Mouse (Mus musculus): Measurements from ENCODE around the gene Ccser1.

Gene Ccser1

DNA sequence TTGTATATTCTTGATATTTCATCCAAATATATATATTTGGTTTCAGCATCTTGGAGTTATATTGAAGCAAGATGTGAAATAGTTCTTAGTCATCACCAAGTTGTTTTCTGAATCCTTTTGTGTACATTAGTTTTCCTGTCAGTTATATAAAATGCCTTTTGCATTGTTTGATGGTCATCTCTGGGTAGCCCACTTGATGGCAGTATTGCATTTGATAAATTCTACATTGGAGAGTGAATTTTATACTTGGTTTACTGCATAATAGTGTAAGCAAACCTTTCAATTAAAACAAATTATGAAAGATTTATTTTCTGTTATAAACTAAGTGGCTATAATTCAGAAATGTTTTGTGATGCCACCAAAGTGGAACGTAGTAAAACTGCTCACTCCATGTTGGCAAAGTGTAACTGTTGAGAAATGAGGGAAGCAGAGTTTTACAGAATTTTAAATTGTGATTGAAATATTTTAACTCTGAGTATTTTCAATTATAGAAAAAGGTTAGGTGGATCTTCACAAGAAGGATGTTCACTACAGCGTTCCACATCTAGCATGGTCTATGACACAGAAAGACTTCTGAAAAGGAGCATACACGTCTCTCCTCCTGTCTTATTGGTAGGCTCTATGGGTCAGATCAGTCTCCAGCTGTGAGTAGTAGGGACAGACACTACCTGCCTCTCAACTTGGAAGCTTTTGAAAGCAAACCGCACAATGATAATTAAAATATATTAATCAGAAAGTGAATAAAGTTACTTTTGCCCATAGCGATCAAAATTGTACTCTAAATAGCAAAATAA lies 167.1 kb downstream of the Ccser1 start:
- in situ Hi-C loops (cut with MboI; ENCODE audit: low pct_unique_long_range_greater_than_20kb in 1 of 2, low sequenced_read_pairs in 2 of 2, unreplicated experiment in 1 of 2), result no loop called here

DNA sequence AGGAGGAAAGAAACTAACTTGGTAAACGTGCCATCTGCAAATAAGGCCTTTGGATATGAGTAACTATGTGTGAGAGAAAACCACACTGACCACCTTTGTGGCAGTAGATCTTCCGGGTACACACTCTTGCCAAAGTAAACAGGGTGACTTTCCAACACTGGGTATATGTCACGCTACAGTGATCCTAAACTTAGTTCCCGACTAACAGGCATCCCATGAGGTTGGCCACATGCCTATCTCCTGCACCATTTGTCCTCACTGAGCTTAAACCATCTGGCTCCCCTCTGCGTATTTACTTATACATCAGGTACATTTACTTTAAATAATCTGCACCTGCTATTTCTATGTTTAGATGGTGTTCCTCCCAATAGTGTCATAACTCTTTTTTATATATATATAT lies 183.6 kb downstream of the Ccser1 start:
- in situ Hi-C loops (cut with MboI; ENCODE audit: low pct_unique_long_range_greater_than_20kb in 1 of 2, low sequenced_read_pairs in 2 of 2, unreplicated experiment in 1 of 2), result loop anchor here in 1 of 2 experiments (25.0 kb wide), 1 partner anchor 549 kb away; no protein-coding TSS in a partner anchor

DNA sequence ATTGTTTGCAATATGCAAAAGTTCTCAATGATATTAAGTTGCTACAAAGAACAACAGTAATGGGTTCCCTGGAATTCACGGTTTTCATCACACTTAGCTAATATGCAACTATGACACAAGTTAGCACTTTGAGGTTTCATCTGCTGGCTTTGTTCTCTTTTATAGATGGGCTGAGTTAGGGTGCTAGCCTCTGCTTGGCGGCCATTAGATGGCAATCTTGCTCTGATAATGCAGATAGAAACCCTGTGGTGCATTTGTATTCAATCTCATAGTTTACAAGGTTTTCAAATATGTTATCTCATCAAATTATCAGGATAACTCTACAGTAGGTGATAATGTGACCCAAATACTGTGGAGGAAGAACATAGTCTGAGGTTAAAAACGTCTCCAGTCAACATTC lies 202.4 kb downstream of the Ccser1 start:
- in situ Hi-C loops (cut with MboI; ENCODE audit: low pct_unique_long_range_greater_than_20kb in 1 of 2, low sequenced_read_pairs in 2 of 2, unreplicated experiment in 1 of 2), result no loop called here

DNA sequence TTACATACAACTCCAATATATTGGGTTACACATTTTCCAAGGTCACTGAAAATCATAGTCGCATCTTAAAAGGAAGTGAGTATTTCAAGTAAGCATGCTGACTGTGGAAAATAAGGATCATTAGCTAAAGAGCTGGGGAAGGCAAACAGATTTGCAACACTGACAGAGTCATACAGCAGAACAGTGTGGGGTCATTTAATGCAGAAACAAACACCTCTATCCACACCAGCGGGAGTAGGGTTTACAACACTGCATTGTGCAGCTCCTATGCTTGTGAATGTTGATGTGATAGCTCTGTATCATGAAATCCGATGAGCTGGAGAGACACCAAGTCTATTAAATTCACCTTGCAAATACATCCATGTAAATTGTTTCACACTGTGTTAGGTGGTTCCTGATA lies 202.9 kb downstream of the Ccser1 start:
- in situ Hi-C loops (cut with MboI; ENCODE audit: low pct_unique_long_range_greater_than_20kb in 1 of 2, low sequenced_read_pairs in 2 of 2, unreplicated experiment in 1 of 2), result no loop called here

DNA sequence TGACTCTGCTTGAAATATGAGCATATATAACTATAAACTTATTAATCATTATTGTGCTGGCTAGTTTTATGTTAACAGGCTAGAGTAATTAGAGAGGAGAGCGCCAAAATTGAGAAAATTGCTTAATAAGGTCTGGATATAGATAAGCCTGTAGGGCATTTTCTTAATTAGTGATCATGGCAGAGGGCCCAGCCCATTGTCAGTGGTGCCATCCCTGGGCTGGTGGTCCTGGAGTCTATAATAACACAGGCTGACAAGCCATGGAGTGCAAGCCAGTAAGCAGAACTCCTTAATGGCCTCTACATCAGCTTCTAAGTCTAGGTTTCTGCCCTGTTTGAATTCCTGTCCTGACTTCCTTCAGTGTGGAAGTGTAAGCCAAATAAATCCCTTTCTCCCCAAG lies 206.9 kb downstream of the Ccser1 start:
- in situ Hi-C loops (cut with MboI; ENCODE audit: low pct_unique_long_range_greater_than_20kb in 1 of 2, low sequenced_read_pairs in 2 of 2, unreplicated experiment in 1 of 2), result no loop called here

DNA sequence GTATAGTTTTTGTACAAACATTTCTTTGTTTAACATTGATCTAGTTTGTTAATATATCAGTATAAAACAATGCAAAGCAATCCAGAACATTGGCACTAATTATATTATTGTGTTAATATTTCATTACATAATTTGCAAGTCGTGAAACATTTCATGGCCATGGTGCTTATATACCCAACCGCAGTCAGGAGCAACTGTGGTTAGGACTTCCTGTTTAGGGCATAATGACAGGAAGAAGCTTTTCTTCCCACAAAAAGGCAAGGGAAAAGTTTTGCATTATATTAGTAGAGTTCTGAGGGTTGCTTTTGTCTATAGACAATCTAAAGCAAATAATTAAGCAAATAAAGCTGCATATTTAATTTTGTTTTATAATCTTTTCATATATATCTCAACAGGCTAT lies 247.4 kb downstream of the Ccser1 start:
- in situ Hi-C loops (cut with MboI; ENCODE audit: low pct_unique_long_range_greater_than_20kb in 1 of 2, low sequenced_read_pairs in 2 of 2, unreplicated experiment in 1 of 2), result no loop called here

DNA sequence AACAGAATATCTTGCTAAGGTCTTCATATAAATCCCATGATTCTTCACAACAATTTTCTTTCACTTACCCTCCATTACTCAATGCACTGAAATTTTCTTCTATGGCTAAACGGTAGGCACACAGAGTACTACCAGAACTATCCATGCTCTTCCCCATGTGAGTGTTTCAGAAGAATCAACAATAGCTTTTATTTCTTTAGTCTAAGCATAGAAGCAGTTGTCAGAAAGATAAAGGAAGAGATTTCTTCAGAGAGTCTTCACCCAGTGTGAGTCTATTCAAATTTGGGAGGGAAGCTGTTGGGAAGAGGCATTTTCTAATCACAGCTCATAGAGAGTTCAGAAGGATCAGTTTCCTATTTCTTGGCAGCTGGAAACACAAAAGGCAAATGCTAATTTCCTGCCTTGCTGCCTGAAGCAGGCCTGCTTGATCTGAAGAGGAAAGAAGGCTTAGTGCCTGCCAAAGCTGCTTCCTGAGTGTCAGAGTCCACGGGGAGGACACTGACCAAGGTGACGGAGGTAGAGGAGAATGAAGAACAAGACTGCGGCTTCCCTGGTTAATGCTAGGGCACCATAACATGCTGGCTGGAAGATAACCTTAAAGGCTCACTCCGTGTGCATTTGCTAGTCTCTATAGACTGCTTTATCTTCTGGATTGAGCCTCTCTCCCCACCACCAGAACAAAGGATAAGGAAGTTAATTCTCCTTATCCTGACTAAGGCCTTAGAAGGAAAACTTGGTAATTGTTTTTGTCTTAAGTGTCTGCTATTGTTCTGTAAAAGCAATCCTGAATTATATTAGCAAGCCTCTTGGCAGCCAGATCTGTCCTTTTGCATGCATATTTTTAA lies 251.0 kb downstream of the Ccser1 start:
- in situ Hi-C loops (cut with MboI; ENCODE audit: low pct_unique_long_range_greater_than_20kb in 1 of 2, low sequenced_read_pairs in 2 of 2, unreplicated experiment in 1 of 2), result no loop called here

DNA sequence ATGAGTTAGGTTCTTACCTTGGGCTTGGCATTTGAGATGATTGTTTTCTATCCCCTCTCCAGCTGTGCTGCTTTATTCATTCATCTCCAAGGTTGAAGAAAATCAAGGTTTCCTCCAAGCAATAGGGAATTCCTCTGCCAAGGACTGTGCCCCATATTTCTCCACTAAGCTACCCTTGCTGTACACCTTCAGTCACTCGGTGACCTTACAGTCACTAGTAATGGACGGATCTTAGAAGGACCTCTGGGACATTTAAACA lies 251.5 kb downstream of the Ccser1 start:
- in situ Hi-C loops (cut with MboI; ENCODE audit: low pct_unique_long_range_greater_than_20kb in 1 of 2, low sequenced_read_pairs in 2 of 2, unreplicated experiment in 1 of 2), result no loop called here

DNA sequence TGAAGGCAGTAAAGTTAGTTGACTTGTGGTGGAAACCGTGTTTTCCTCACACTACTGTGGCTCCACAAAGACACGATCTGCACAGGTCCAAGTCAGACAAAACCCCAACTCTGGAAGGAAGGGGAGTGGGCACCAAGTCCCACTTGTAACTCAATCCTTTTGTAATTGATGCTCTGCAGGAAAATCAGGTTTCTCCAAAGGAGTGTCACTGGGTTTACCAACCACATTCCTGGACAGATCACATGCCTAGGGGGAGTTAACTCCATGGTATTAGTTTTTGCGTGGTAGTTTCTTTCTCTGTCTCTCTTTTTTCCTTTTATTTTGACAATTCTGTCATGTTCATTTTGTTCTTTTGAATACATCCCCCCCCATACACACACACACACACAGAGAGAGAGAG lies 252.0 kb downstream of the Ccser1 start:
- in situ Hi-C loops (cut with MboI; ENCODE audit: low pct_unique_long_range_greater_than_20kb in 1 of 2, low sequenced_read_pairs in 2 of 2, unreplicated experiment in 1 of 2), result no loop called here

DNA sequence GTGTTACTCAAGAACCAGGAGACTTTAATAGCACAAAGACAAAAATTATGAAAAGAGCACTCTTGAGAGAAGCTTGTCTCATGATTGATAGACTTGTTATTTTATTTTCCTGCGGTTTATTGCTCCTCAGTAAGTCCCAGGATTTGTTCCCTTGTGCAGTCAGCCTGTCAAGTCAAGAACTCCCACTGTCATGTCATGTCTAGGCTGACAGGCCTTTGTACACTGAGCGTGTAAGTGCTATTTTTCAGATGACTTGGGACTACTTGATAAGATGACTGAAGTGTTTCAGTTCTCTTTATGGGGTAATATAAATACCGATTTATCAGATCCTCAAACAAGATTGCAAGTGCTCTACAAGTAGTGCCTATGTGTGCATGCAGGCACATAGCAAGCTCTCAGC lies 252.6 kb downstream of the Ccser1 start:
- in situ Hi-C loops (cut with MboI; ENCODE audit: low pct_unique_long_range_greater_than_20kb in 1 of 2, low sequenced_read_pairs in 2 of 2, unreplicated experiment in 1 of 2), result no loop called here

DNA sequence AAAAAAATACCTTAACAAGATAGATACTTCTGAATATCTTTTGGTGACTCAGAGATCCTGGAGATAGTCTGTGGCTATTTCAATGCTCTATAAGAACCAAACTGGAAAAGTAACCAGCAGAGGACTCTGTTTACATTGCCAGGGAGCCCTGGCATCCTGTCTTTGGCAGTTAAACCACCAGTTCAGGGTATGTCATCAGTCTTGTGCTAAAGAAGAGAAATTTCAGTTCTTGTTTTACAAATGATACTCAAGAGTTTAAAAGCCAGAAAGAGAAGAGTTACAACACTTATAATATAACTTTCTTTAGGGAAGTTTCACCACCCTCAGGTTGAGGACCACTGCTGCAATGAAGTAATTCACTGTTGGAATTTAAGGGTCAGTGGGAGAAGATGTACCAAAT lies 258.0 kb downstream of the Ccser1 start:
- in situ Hi-C loops (cut with MboI; ENCODE audit: low pct_unique_long_range_greater_than_20kb in 1 of 2, low sequenced_read_pairs in 2 of 2, unreplicated experiment in 1 of 2), result no loop called here

DNA sequence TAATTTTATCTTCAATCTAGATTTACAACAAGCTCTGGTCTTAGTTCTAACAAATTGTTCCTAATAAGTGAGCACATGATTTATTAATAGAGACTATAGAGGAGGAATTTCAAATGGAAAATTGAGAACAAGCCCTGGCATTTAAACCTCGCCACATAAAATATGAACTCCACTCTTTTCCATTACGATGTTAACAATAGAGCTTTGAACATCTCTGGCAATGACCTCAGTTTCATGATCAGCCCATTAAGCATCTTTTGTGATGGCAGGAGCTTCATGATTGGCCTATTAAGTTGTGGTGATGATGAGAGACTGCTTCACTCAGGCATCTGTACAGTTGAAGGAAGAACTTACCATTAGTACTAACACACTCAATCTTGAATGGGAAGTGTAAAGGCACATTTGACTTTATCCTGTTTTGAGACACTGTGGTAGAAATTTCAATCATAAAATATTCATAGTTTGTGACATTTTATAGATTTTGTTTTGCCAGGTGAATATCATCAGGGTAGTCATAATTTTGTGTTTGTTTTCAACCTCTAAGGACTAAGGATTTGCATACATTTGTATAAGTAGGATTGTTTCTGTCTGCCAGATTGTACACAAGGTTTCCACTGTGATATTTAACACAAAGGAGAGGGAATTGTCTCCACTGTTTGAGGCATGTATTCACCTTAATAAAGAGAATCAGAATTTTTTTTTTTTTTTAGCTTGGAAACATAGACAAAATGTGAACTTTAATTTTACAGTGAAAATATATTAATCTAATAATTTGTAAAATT lies 291.4 kb downstream of the Ccser1 start:
- in situ Hi-C loops (cut with MboI; ENCODE audit: low pct_unique_long_range_greater_than_20kb in 1 of 2, low sequenced_read_pairs in 2 of 2, unreplicated experiment in 1 of 2), result no loop called here

DNA sequence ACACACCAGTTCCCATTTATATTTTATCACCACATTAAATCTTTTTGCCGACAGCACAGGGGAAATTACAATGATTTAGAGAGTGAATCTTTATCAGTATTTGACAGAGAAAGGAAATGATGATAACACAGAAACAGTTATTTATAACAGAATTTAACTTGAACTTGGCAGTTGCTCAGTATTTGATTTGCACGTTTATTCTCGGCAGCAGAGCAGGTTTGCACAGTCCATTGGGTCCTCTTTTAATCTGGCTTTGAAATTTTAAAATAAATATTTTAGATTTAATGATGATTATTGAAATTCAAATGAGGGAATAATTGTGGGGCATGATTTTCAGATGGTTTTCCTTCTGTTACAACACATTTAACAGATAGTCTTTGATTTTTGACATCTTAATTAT lies 305.2 kb downstream of the Ccser1 start:
- in situ Hi-C loops (cut with MboI; ENCODE audit: low pct_unique_long_range_greater_than_20kb in 1 of 2, low sequenced_read_pairs in 2 of 2, unreplicated experiment in 1 of 2), result no loop called here

DNA sequence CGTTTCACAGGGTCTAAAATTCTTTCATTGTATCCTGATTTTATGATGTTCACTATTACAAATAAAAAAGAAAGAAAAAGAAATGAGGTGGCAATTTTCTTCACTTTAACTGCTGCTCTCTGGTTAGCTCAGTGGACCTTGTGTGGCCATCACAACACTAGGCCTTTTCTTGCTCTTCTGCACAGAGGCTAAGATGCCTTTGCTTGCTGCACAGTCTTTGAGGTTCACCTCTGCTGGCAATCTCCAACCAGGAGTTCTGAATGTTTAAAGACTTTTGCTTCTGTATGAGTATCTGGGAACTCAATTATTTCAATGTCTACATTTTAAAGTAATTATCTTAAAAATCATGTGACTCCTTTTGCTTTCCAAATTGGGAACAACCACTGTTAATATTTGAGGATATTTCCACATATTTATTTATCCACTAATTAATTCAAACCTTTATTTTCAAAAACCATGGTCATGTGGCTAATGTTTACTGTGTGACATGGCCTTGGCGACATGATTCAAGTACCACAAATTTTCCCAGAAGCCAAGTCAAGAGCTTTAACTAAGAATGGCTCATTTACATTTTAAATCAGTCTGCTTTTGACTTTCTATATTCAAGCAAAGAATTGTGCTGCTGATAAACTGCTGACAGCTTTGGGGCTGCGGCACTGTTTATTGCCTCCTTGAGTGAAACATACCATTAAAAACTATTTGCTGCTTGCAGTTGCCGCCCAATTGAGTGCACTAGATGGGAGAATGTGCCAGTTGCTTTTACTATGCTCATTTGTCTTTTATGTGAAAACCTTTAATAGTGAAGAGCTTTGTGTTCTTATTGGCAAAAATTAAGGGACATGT lies 312.1 kb downstream of the Ccser1 start:
- in situ Hi-C loops (cut with MboI; ENCODE audit: low pct_unique_long_range_greater_than_20kb in 1 of 2, low sequenced_read_pairs in 2 of 2, unreplicated experiment in 1 of 2), result no loop called here

DNA sequence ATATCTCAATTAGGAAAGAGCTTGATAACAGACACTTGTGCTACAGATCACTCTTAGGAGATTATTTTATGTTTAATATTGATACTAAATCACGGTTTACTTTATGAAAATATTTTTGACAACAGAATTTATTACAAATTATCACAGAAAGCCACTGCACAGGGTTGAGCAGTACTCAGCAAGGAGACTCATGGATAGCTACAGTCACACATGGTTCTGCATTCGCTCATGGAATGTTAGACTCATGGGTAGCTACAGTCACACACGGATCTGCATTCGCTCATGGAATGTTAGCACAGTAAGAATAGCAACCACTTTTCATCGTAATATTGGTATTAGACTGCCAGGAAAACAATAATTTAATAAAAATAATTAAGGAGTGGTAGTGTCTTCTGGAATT lies 313.3 kb downstream of the Ccser1 start:
- in situ Hi-C loops (cut with MboI; ENCODE audit: low pct_unique_long_range_greater_than_20kb in 1 of 2, low sequenced_read_pairs in 2 of 2, unreplicated experiment in 1 of 2), result no loop called here

DNA sequence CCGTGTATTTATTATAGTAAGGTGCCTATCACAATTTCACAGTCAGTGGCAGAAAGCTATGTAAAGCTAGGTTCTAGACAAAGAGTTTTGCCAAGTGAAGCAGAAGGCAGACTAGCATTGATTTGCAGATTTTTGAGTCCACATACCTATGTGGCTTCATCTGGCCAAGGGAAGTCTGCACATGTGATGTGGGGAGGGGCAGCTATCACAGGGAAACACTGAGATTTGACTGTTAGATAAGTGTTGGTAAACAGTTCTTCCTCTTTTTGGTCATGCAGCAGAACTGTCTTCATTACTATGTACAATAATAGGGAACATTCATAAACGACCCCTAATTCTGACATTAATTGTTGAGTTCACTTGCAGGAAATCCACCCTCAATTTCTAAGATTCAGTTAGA lies 335.2 kb downstream of the Ccser1 start:
- in situ Hi-C loops (cut with MboI; ENCODE audit: low pct_unique_long_range_greater_than_20kb in 1 of 2, low sequenced_read_pairs in 2 of 2, unreplicated experiment in 1 of 2), result no loop called here

DNA sequence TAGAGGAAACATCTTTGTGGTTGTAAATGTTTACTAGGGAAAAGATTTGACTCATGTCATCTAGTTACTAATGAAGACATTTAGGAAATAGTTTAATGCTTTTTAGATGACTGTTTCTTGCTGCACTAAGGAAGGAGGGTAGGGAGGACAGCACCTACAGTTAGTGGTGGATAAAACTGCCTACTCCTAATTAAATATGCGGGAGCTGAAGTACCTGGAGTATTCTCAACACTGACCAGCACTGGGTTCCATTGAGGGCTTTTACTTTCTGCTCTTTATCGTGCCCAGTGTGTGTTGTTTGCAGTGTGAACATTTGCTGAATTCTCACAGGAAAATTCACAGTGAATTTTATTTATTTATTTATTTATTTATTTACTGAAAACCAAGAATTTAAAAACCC lies 341.5 kb downstream of the Ccser1 start:
- in situ Hi-C loops (cut with MboI; ENCODE audit: low pct_unique_long_range_greater_than_20kb in 1 of 2, low sequenced_read_pairs in 2 of 2, unreplicated experiment in 1 of 2), result no loop called here

DNA sequence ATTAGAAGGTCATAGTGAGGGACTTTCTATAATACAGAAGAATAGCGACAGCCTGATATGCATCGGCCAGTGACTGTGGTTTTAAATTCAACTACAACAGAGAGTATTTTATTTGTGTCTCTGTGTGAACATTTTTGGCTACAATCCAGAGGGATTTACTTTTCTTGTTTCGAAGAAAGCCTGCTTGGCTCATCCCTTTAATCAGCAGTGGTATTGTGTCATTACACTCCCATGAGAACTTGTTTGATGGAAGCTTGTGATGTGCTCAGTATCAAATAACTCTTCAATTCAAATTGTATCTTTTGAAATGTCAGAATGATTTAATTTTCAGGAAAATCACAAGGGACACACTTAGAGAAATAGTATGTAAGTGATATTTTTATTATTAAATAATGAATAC lies 342.0 kb downstream of the Ccser1 start:
- in situ Hi-C loops (cut with MboI; ENCODE audit: low pct_unique_long_range_greater_than_20kb in 1 of 2, low sequenced_read_pairs in 2 of 2, unreplicated experiment in 1 of 2), result no loop called here
